Mouse (Mus musculus): ENCODE results near the gene Col17a1. TPM values are rescaled to one million over a fixed set of nuclear protein-coding genes. Genes with fewer than 3 reads are reported as not detected.

Col17a1 gene
- total RNA-seq (2021) = under 1 TPM; 0.32 to 0.51 TPM

GRCm38 (mm10) chr19:47691994-47692393 lies at the start of gene Col17a1:
Col17a1 (minus strand) TSS chr19:47692094.
- DNase-seq (ENCODE audit: extremely low spot score in 1 of 2, low spot score in 2 of 2) = no peak
- intact Hi-C loops (cut with DNase I) = no loop called here

- intact Hi-C loops (cut with DNase I) = loop anchor here (5.0 kb wide), 2 partner anchors 50 to 225 kb away; no protein-coding TSS in a partner anchor
- peak; percentile 33 to 85 for DNase-seq (ENCODE audit: extremely low spot score in 1 of 2, low spot score in 2 of 2)
These were observed 40.0 kb upstream of the Col17a1 start for GRCm38 (mm10) chr19:47731931-47732330.

GRCm38 (mm10) chr19:47731071-47731881 lies 39.4 kb upstream of the Col17a1 start, which contains the start of gene Sfr1:
Sfr1 (plus strand) TSS chr19:47731682.
- intact Hi-C loops (cut with DNase I) = loop anchor here (5.0 kb wide), 2 partner anchors 49 to 224 kb away; no protein-coding TSS in a partner anchor
- peak; percentile 98 to 100 for DNase-seq (ENCODE audit: extremely low spot score in 1 of 2, low spot score in 2 of 2)

GRCm38 (mm10) chr19:47730691-47731070 lies 38.8 kb upstream of the Col17a1 start:
- intact Hi-C loops (cut with DNase I) = loop anchor here (5.0 kb wide), 2 partner anchors 48 to 223 kb away; no protein-coding TSS in a partner anchor
- DNase-seq (ENCODE audit: extremely low spot score in 1 of 2, low spot score in 2 of 2) = peak; percentile 50 to 71

GRCm38 (mm10) chr19:47725643-47726140 lies 33.8 kb upstream of the Col17a1 start:
- no peak for DNase-seq (ENCODE audit: extremely low spot score in 1 of 2, low spot score in 2 of 2)
- intact Hi-C loops (cut with DNase I) = no loop called here

GRCm38 (mm10) chr19:47724903-47725302 lies 33.0 kb upstream of the Col17a1 start:
- DNase-seq (ENCODE audit: extremely low spot score in 1 of 2, low spot score in 2 of 2) = no peak
- intact Hi-C loops (cut with DNase I) = no loop called here

- intact Hi-C loops (cut with DNase I) = no loop called here
- DNase-seq (ENCODE audit: extremely low spot score in 1 of 2, low spot score in 2 of 2) = no peak
These were observed 30.6 kb upstream of the Col17a1 start for GRCm38 (mm10) chr19:47722471-47722870.

- no peak for DNase-seq (ENCODE audit: extremely low spot score in 1 of 2, low spot score in 2 of 2)
- intact Hi-C loops (cut with DNase I) = no loop called here
These were observed 27.3 kb upstream of the Col17a1 start for GRCm38 (mm10) chr19:47719147-47719546.

- DNase-seq (ENCODE audit: extremely low spot score in 1 of 2, low spot score in 2 of 2) = no peak
- intact Hi-C loops (cut with DNase I) = no loop called here
These were observed 24.2 kb upstream of the Col17a1 start for GRCm38 (mm10) chr19:47716144-47716543.

- no peak for DNase-seq (ENCODE audit: extremely low spot score in 1 of 2, low spot score in 2 of 2)
- intact Hi-C loops (cut with DNase I) = no loop called here
These were observed 21.6 kb upstream of the Col17a1 start for GRCm38 (mm10) chr19:47713457-47713856.

GRCm38 (mm10) chr19:47710376-47710775 lies 18.5 kb upstream of the Col17a1 start:
- intact Hi-C loops (cut with DNase I) = no loop called here
- no peak for DNase-seq (ENCODE audit: extremely low spot score in 1 of 2, low spot score in 2 of 2)

- DNase-seq (ENCODE audit: extremely low spot score in 1 of 2, low spot score in 2 of 2) = no peak
- intact Hi-C loops (cut with DNase I) = no loop called here
These were observed 13.9 kb upstream of the Col17a1 start for GRCm38 (mm10) chr19:47705772-47706309.

- DNase-seq (ENCODE audit: extremely low spot score in 1 of 2, low spot score in 2 of 2) = no peak
- intact Hi-C loops (cut with DNase I) = no loop called here
These were observed 13.3 kb upstream of the Col17a1 start for GRCm38 (mm10) chr19:47705080-47705771.

GRCm38 (mm10) chr19:47700509-47700908 lies 8.6 kb upstream of the Col17a1 start:
- DNase-seq (ENCODE audit: extremely low spot score in 1 of 2, low spot score in 2 of 2) = no peak

GRCm38 (mm10) chr19:47699743-47700142 lies 7.8 kb upstream of the Col17a1 start:
- DNase-seq (ENCODE audit: extremely low spot score in 1 of 2, low spot score in 2 of 2) = no peak
- intact Hi-C loops (cut with DNase I) = no loop called here

More at GRCm38 (mm10) chr19:47700509-47700908, 8.6 kb upstream of the Col17a1 start:
- intact Hi-C loops (cut with DNase I) = no loop called here

- no peak for DNase-seq (ENCODE audit: extremely low spot score in 1 of 2, low spot score in 2 of 2)
- intact Hi-C loops (cut with DNase I) = no loop called here
These were observed 6.4 kb upstream of the Col17a1 start for GRCm38 (mm10) chr19:47698266-47698665.

GRCm38 (mm10) chr19:47697067-47697466 lies 5.2 kb upstream of the Col17a1 start:
- DNase-seq (ENCODE audit: extremely low spot score in 1 of 2, low spot score in 2 of 2) = no peak
- intact Hi-C loops (cut with DNase I) = no loop called here

GRCm38 (mm10) chr19:47696411-47696810 lies 4.5 kb upstream of the Col17a1 start:
- no peak for DNase-seq (ENCODE audit: extremely low spot score in 1 of 2, low spot score in 2 of 2)
- intact Hi-C loops (cut with DNase I) = no loop called here

GRCm38 (mm10) chr19:47695725-47696124 lies 3.8 kb upstream of the Col17a1 start:
- intact Hi-C loops (cut with DNase I) = no loop called here
- DNase-seq (ENCODE audit: extremely low spot score in 1 of 2, low spot score in 2 of 2) = no peak
